Mouse (Mus musculus): ENCODE measurements around the gene Stub1.
A peak's percentile ranks its signal among the peaks of the same experiment; 100 is the strongest.

Stub1 gene

DNA sequence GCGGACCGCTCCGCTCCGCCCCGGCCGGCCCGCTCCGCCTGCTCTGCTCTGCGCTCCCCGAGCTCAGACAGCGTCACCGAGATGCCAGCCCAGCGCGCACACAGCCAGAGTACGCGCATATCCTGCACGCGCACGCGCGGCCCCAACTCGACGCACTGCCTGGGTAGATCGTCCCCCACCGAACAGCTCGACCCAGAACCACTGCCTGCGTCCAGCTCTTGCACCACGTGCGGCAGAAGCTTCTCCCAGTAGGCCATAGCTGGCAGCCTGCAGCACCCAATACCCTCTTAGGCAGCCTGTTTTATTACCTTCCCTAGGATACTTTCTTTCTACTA is 3.8 kb upstream of the Stub1 start, which contains the start of gene Rhbdl1:
TSS of gene Rhbdl1 (minus strand) at position 220 of the 335 bp plus-strand sequence.
- DNase-seq (ENCODE audit: low spot score): peak; percentile 86

DNA sequence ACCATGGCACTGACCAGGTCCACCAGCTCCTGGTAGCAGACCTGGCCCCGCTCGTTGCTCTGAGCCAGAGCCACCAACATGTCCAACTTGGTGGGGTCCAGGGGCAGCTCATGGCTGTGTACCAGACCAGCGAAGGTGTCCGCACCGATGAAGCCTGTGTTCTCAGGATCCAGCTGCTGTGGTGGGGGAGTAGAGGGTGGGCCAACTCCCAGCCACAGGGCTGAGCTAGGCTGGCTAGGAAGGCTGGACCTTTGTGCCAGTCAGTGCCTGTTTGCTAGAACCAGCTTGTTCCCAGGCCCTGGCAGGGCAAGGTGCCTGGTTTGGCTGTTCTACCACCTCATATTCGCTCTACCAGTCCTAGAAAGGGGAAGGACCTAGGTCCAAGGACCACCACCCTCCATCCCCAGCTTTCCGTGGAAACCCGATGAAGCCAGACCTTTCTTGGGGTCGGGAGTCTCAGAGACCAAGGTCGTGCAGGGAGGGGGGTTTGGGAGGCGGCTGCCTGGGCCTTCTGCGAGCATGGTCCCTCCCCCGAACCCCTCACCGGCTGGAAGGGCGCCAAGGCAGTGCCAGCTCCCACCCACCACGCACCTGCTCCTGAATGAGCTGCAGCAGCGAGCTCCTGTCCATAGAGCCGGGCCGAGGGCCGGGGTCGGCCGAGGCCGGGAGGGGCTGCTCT is 3.3 kb upstream of the Stub1 start:
- DNase-seq (ENCODE audit: low spot score): peak; percentile 68

DNA sequence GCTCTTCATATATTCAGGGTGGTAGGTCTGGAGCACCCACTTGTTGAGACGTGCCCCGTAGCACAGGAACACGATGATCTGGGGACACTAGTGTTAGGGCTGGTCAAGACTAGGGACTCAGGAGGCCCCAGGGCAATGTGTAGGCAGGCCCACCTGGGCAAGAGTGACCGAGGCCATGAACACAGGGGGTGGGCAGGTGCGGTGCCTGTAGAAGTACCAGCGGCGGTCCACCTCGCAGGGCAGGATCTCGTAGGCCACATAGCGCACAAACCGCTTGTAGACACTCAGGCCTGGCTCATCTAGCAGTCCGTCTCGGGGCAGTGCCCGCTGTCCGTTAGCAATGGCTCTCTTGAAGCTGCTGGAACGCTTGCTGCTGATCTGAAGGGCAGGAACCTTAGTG is 2.6 kb upstream of the Stub1 start:
- DNase-seq (ENCODE audit: low spot score): no peak

DNA sequence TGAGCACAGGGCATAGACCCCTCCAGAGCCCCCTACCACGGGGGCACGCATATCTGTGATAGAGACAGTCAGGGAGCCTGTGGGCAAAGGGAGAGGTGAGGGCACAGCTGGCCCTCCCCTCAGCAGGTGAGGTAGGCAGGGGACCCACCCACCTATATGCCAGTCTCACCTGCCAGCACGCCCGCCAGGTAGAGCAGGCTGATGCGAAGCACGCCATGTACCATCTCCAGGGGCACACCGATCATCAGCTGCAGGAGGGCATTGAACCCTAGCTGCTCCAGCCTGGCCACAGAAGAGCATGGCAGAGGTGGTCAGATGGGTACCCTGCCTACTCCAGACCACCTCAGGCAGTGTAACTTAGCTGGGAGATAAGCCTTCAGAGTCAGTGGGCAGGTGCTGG is 2.1 kb upstream of the Stub1 start:
- no peak for DNase-seq (ENCODE audit: low spot score)

DNA sequence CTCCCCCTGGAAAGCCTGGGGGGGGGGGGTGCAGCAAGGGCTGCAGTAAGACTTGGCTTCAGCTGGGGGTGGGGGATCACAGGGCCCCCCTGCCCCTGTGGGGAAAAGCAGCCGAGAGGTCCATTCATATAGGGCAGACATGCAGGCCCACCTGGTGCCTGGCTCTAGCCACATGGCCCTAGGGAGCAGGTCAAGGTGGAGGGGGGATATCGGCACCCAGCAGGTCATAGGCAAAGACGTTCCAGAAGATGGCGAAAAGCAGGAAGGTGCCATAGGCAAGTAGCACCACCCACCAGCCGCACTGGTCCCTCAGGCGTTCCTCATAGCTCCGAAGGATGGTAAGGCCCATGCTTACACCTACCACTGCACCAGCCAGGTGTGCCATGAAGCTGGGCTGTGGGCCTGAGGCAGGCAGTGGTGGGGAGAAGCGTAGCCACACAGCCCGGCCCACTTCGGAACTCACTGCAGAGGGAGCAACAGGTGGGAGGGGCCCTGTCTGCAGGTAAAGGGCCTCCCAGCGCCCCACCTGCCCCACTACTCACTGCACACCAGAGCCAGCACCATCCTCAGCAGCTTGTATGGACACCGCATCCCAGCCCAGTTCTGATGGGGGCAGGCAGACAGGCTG is 1.5 kb upstream of the Stub1 start:
- DNase-seq (ENCODE audit: low spot score): no peak

DNA sequence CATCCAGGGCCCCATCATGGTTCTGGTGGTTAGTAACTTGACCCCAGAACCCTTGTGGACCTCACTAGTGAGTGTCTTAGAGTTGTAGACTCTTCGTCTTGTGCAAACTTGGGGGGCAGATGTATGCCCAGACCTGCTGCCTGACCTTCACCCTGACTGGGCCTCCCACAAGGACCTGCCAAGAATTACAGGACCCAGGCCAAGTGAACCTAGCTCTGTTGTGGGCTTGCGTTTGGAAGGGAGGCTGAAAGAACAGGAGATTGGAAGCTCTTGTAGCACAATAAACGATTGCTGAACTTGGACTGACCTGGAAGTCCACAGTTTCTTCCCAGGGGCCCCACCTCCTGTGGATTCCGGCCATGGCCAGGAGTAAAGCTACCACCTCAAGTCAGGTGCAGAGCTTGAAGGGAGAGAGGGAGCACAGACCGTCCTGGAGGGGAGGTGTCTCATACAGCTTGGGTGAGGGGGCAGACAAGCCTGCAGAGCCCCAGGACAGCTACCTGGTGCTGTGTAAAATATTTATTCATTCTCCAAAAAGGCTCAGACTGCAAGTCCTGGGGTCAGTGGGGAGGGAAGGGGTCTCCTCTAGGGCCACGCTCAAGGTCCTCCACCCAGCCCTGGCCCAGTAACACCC is 874 bp upstream of the Stub1 start:
- DNase-seq (ENCODE audit: low spot score): no peak

DNA sequence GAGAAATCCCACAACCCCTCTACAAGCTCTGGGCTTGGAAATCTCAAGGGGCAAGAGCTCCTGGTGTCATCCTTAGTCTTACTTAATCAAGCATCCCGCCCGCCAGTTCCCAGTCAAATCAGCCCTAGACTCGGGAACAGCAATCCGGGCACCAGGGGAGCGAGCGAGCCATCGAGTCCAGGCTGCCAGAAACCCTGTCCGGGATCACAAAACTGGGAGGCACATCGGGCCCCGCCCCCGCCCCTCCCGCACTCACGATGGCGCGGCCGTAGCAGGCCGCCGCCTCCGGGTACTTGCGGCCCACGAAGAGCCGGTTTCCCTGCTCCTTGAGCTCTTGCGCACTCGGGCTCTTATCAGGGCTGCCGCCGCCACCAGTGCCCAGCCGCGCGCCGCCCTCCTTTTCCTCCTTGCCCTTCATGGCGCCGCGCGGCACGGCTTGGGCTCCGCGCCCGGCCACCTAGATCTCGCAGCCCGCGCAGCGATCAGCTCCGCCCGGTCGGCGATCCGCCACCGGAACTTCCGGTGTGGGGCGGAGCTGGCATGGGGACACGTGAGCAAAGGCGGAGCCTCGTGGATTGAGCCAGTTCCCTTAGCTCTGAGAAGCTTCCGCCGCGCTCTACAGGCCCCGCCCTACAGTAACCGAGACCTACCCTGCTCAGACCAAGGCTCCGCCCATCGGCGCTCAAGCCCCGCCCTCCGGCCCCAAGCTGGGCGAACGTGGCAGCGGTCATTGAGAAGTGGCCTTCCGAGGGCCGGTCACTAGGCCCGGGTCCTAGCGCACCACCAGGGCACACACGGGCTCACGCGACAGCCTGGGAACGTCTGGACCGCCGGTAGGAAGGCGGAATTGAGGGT is 541 bp downstream of the Stub1 start:
- peak; percentile 99 for DNase-seq (ENCODE audit: low spot score)

DNA sequence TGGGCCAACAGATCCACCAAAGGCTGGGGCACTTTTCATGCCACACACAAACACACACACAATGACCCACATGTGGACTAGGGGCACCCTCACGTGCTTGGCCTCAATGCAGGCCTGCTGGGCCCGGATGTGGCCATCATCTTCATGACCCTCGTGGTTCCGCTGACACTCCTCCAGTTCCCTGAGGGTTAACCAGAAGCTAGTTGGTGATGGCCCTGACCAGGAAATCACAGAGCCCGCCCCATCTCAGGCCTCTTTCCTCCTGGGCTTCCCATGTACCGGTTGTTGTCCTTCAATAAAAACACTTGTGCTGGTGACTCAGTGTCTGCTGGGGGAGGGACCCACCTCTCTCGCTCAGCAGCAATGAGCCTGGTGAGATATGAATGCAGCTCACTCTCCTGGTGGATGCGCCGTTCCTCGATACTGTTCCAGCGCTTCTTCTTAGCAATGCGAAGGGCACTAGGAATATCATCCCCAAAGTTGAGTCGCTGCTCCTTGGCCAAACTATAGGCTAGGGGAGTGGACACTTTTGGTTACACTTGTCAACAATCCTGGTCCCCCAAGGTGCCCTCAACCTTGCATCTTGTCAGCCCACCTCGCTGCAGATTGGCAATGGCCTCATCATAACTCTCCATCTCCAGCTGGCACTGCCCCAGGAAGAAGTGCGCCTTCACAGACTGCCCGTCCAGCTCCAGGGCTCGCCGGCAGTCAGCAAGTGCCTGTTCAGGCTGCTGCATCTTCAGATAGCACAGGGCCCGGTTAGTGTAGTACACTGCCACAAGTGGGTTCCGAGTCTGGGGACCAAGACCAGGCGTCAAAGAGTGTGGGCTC is 1.5 kb downstream of the Stub1 start:
- DNase-seq (ENCODE audit: low spot score): no peak

DNA sequence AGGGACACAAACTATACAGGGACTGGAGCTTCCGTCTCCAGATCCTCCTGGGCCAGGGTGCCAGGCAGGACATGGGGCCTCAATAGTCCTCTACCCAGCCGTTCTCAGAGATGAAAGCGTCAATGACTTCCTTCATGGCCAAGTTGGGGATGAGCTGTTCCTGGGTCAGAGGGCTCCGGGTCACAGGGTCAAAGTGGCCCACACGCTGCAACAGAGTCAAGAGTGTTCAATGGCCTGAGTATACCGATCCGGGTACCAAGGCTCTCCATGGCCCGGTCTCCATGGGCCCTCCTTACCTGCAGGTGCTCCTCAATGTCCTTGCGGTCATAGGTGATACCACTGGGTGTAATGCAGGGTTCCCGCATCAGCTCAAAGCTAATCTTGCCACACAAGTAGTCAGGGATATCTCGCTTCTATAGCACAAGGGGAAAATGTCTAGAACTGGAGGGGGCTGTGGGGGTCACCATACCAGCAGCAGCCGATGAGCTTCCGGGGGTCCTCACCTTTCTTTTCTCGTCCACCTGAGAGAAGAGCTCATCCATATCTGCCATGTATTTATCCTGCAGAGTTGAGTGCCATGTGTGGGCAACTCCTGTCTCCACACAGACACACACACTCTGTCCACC is 2.3 kb downstream of the Stub1 start:
- no peak for DNase-seq (ENCODE audit: low spot score)

DNA sequence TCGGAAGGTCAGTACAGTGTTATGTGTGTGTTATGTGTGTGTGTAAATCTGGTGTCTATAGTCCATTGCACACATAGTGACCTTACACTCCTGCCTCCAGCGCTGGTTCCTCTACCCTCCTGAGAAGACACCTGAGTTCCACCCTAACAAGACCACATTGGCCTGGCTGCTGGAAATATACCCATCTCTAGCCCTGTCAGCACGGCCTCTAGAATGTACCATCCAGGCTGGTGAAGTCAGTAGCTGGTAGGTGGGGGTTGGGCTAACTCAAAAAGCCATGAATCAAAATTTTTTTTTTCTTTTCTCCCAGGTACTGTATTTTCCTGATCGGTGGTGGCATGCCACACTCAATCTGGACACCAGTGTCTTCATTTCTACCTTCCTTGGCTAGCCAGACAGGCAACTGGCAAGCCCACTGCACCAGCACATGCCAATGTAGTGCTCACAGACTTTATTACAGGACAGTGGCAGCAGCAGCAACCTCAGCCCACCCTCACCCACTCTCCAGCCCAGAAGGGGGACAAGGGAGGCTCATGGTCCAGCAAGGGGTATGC is 2.9 kb downstream of the Stub1 start:
- no peak for DNase-seq (ENCODE audit: low spot score)

DNA sequence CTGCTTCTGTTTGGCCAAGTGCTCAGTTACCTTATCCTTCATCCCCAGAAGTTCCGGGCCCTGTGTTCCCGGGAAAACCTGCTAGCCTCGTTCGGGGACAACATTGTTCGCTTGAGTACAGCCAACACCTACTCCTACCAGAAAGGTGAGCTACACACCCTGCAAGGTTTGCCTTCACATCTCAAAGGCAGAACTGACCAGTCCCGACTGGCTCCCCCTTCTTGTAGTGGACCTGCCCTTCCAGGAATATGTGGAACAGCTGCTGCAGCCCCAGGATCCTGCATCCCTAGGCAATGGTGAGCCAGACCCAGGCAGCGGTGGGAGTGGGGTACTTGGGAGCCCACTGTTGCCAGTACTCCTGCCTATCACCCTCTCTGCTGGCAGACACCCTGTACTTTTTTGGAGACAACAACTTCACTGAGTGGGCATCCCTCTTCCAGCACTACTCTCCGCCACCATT is 3.6 kb downstream of the Stub1 start:
- DNase-seq (ENCODE audit: low spot score): no peak

DNA sequence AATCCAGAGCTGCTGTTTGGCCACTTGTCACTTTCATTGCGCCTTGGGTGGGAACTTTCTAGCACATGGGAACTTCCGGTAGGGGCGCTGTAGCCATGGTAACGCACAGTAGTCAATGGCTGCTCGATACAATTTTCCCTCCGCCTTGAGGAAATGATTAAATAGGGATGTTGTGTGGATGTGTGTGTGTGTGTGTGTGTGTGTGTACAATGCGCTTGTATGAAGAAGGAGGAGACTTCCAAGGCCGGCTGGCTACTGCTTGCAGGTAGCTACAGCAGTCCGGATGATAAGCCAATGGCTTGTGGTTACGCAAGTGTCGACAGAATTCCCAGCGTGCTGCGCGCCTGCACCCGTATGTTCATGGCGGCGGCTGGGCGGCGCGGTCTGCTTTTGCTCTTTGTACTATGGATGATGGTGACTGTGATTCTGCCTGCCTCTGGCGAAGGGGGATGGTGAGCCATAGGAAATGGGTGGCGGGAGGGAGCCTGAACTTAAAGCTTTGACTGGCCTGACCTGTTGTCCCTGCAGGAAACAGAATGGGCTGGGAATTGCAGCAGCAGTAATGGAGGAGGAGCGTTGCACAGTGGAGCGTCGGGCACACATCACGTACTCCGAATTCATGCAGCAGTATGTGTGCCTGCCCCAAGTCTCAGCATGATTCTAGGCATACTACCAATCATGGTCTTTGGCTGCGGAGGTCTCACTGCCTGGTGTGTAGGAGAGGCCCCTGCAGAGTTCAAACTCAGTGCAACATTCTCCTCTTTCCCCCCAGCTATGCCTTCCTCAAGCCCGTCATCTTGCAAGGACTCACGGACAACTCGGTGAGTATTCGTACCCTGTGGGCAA is 4.3 kb downstream of the Stub1 start, which contains the start of gene Jmjd8:
TSS of gene Jmjd8 (plus strand) at position 156 of the 846 bp plus-strand sequence.
- peak; percentile 84 for DNase-seq (ENCODE audit: low spot score)

DNA sequence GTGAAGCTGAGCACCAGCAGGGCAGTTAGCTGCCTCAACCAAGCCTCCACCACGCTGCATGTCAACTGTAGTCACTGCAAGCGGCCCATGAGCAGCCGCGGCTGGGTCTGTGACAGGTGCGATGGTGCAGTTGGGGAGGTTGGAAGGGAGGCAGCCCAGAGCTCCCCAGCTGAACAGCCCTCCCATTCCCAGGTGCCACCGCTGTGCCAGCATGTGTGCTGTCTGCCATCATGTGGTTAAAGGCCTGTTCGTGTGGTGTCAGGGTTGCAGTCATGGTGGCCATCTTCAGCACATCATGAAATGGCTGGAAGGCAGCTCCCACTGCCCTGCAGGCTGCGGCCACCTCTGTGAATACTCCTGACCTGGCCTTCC is 5.0 kb downstream of the Stub1 start:
- DNase-seq (ENCODE audit: low spot score): no peak

DNA sequence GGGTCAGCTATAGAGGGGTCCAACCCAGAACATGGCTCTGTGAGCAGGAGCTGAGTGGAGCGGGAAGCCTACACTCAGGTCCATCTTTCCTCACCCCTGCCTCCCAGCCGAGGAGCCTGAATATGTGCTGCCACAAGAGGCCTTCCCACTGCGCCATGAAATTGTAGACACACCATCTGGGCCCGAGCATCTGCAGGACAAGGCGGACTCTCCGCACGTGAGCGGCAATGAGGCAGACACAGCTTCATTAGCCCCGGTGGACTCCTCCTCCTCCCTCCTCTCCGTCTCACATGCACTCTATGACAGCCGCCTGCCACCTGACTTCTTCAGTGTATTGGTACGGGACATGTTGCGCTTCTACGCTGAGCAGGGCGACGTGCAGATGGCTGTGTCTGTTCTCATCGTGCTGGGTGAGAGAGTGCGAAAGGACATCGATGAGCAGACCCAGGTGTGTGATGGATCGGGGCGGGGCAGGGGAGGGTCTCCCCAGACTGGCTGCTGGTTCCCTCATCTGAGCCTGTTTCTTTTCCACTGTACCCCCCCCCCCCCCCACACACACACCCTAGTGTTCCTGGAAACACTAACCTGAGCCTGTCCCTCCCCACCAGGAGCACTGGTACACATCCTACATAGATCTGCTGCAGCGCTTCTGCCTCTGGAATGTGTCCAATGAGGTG is 5.5 kb downstream of the Stub1 start:
- DNase-seq (ENCODE audit: low spot score): no peak

DNA sequence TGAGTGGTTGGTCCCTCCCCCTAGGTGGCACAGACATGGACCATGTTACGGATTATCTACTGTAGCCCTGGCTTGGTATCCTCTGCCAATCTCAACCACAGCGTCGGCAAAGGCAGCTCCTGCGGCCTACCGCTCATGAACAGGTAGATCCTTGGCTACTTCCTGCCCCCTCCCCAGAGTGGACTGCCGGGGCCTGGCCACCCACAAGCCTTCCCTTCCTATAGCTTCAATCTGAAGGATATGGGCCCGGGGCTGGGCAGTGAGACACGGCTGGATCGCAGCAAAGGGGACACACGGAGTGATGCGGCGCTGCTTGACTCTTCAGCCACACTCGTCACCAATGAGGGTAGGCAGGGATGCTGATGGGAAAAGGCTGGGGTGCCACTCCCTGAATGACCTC is 6.2 kb downstream of the Stub1 start:
- no peak for DNase-seq (ENCODE audit: low spot score)

DNA sequence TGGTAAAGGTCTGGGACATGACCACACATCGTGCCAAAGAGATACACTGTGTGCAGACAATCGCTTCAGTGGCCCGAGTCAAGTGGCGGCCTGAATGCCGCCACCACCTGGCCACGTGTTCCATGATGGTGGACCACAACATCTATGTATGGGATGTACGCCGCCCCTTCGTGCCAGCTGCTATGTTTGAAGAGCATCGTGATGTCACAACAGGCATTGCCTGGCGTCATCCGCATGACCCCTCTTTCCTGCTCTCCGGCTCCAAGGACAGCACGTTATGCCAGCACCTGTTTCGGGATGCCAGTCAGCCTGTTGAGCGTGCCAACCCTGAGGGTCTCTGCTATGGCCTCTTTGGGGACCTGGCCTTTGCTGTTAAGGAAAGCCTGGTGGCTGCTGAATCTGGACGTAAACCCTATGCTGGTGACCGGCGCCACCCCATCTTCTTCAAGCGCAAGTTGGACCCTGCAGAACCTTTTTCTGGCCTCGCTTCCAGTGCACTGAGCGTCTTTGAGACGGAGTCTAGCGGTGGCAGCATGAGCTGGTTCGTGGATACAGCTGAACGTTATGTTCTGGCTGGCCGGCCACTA is 7.1 kb downstream of the Stub1 start:
- DNase-seq (ENCODE audit: low spot score): no peak

DNA sequence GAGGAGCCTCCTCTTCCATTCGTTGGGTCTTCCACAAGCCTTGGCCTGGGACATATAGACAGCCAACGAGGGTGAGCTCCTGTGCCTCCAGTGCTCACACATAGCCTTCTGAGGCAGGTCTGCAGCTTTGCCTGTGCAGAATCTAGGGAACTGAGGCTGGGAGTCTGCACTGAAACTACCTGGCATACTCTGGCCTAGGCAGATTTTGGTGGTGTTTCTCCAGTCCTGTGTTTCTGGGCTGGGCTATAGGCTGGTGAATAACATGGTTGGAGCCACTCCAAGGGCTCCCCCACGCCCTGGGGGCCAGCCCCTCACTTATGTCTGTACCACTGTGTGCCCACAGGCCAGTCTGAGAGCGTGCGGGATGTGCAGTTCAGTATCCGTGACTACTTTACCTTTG is 7.9 kb downstream of the Stub1 start:
- no peak for DNase-seq (ENCODE audit: low spot score)

DNA sequence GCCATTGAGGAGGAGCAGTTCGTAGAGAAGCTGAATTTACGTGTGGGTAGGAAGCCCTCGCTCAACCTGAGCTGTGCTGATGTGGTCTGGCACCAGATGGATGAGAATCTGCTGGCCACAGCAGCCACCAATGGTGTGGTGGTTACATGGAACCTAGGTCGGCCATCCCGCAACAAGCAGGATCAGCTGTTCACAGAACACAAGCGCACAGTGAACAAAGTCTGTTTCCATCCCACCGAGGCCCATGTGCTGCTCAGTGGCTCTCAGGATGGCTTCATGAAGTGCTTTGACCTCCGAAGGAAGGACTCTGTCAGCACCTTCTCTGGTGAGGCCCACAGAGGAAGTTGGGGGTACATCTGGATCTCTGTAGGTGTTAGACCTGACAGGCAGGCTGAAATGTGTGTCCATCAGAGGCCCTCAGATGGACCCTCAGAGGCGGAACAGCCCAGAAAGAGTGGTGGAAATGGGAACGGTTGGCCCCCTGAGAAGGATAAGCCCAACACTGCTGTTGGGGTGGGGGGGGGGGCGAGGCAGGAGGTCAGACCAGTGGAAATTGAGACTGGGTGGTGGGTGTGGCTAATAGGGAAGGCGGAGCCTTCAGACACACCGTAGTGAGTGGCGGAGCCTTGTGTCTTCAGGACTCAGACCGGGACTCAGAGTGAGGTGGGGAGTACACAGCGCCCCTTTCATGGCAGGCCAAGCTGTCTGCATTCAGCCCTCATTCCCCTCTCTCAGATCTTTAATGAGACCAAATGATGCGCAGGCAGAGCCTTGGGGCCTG is 8.7 kb downstream of the Stub1 start:
- DNase-seq (ENCODE audit: low spot score): no peak

All from layer of hippocampus, adult 11-12 months (tissue).